8 mouse cellular contexts compared by ENCODE assay signal in genomic region chr11:52447242-52447641, GRCm38 (mm10). TPM values are rescaled to one million over a fixed set of nuclear protein-coding genes. Genes with fewer than 3 reads are reported as not detected.
A peak's percentile ranks its signal among the peaks of the same experiment; 100 is the strongest.
DNase-seq lines count a peak whose midpoint lies in the region; ATAC-seq and TF ChIP-seq lines count a peak whose summit lies in the region.

No protein-coding gene starts in this region.

- no peaks in the 10 kb centered on the region for H3K36me3 ChIP-seq in midbrain, embryonic 14.5 days (ENCODE audit: control insufficient read depth, insufficient read depth, low read length)
- no peaks in the 10 kb centered on the region for H3K36me3 ChIP-seq in midbrain, embryonic 10.5 days
- no peaks in the 10 kb centered on the region for H3K36me3 ChIP-seq in heart, adult 2 months (ENCODE audit: control insufficient read depth, insufficient read depth, low read length)
- H3K36me3 ChIP-seq in stomach, embryonic 16.5 days (ENCODE audit: control insufficient read depth, insufficient read depth, low read length), result no peaks in the 10 kb centered on the region

- no peak overlapping the region for H3K9ac ChIP-seq in midbrain, embryonic 14.5 days (replicated peaks; ENCODE audit: low read length)
- no peak overlapping the region for H3K9ac ChIP-seq in heart, adult 2 months (ENCODE audit: low read depth, low read length)
- no peak overlapping the region for H3K9ac ChIP-seq in stomach, embryonic 16.5 days (ENCODE audit: low read length)

- H3K27ac ChIP-seq in midbrain, embryonic 14.5 days (replicated peaks; ENCODE audit: low read depth, low read length), result no peak overlapping the region
- H3K27ac ChIP-seq in midbrain, embryonic 10.5 days (replicated peaks), result no peak overlapping the region
- peak overlapping the region; percentile 41 for H3K27ac ChIP-seq in heart, adult 2 months
- H3K27ac ChIP-seq in stomach, embryonic 16.5 days (ENCODE audit: low read length), result no peak overlapping the region

- no peak overlapping the region for H3K4me3 ChIP-seq in midbrain, embryonic 14.5 days (replicated peaks; ENCODE audit: low read depth, low read length)
- H3K4me3 ChIP-seq in midbrain, embryonic 10.5 days, result no peak overlapping the region
- H3K4me3 ChIP-seq in heart, adult 2 months, result no peak overlapping the region
- no peak overlapping the region for H3K4me3 ChIP-seq in stomach, embryonic 16.5 days (replicated peaks; ENCODE audit: low read length)

- no peaks in the 10 kb centered on the region for H3K4me1 ChIP-seq in midbrain, embryonic 14.5 days (ENCODE audit: control insufficient read depth, insufficient read depth, low read length)
- H3K4me1 ChIP-seq in midbrain, embryonic 10.5 days, result peaks cover 7% of the 10 kb centered on the region
- H3K4me1 ChIP-seq in heart, adult 2 months (ENCODE audit: control insufficient read depth, insufficient read depth, low read length), result no peaks in the 10 kb centered on the region; the same call in 1 of the 2 replicates
- no peaks in the 10 kb centered on the region for H3K4me1 ChIP-seq in stomach, embryonic 16.5 days (ENCODE audit: control insufficient read depth, insufficient read depth, low read length)

- no peaks in the 10 kb centered on the region for H3K27me3 ChIP-seq in midbrain, embryonic 14.5 days (ENCODE audit: control insufficient read depth, insufficient read depth, low read length)
- no peaks in the 10 kb centered on the region for H3K27me3 ChIP-seq in midbrain, embryonic 10.5 days (ENCODE audit: low read depth, poor library complexity, severe bottlenecking)
- no peaks in the 10 kb centered on the region for H3K27me3 ChIP-seq in heart, adult 2 months (ENCODE audit: control insufficient read depth, insufficient read depth, low read length)
- H3K27me3 ChIP-seq in stomach, embryonic 16.5 days (ENCODE audit: control insufficient read depth, insufficient read depth, low read length), result no peaks in the 10 kb centered on the region

- TF ChIP-seq EP300 in heart, adult 2 months (IDR thresholded peaks at IDR 0.05; ENCODE audit: insufficient read depth, low read depth, low read length), result 0 out of 2 replicates have a peak, but pooled peaks have one; percentile 48

- intact Hi-C loops in heart, adult 2 months (cut with DNase I), result no loop called here

- H3K9me3 ChIP-seq in midbrain, embryonic 14.5 days (ENCODE audit: control insufficient read depth, low read length), result no peaks in the 10 kb centered on the region
- H3K9me3 ChIP-seq in midbrain, embryonic 10.5 days (replicated peaks), result no peaks in the 10 kb centered on the region
- no peaks in the 10 kb centered on the region for H3K9me3 ChIP-seq in stomach, embryonic 16.5 days (replicated peaks; ENCODE audit: control insufficient read depth, low read length)

- WGBS in midbrain, embryonic 14.5 days, result 53% methylated on average over 4 of the region's 4 CpGs
- 70% methylated on average over 4 of the region's 4 CpGs for WGBS in midbrain, embryonic 10.5 days
- 34% methylated on average over 4 of the region's 4 CpGs for WGBS in heart, adult 2 months
- WGBS in stomach, embryonic 16.5 days, result 29% methylated on average over 4 of the region's 4 CpGs

- H3K4me2 ChIP-seq in midbrain, embryonic 14.5 days (ENCODE audit: low read length), result no peak overlapping the region
- no peak overlapping the region for H3K4me2 ChIP-seq in stomach, embryonic 16.5 days (ENCODE audit: low read depth, low read length)

- no peak for TF ChIP-seq POLR2A in heart, adult 2 months (IDR thresholded peaks at IDR 0.05; ENCODE audit: insufficient read depth, low read depth, low read length)

- no peaks in the 10 kb centered on the region for H3K79me2 ChIP-seq in heart, adult 2 months (replicated peaks; ENCODE audit: control insufficient read depth, insufficient read depth, low read length)

- ATAC-seq in midbrain, embryonic 14.5 days (ENCODE audit: low FRiP score, low TSS enrichment), result peak; percentile 24; the same call in 1 of the 2 replicates
- ATAC-seq in stomach, embryonic 16.5 days (ENCODE audit: insufficient read depth, low FRiP score), result peak; percentile 63; the same call in 1 of the 2 replicates
- ATAC-seq in granulocyte monocyte progenitor cell, adult 5-6 weeks (replicated peaks; ENCODE audit: poor library complexity, severe bottlenecking), result no peak

- TF ChIP-seq CTCF in heart, adult 2 months (IDR thresholded peaks at IDR 0.05), result no peak

- DNase-seq in midbrain, embryonic 14.5 days, result peak; percentile 63
- no peak for DNase-seq in midbrain, embryonic 10.5 days (ENCODE audit: low spot score)
- peak; percentile 20 to 26 for DNase-seq in cerebellum, adult 18-20 months
- peak; percentile 68 to 86 for DNase-seq in heart, adult 2 months
- peak; percentile 82 to 93 for DNase-seq in kidney, postnatal 25 days
- DNase-seq in right cerebral cortex, postnatal 36 days (ENCODE audit: low spot score in 2 of 2), result no peak

RNA-seq across cellular contexts. Expression of gene 9530068E07Rik, which starts 51.0 kb away (rescaled TPM):
- polyA plus RNA-seq in midbrain, embryonic 14.5 days (2014; fragmentation: Nextera tagmentation; extraction: Ambion mirVana), result 80.9 and 138 TPM in 2 replicates
- 171 and 174 TPM in 2 replicates for polyA plus RNA-seq in midbrain, embryonic 10.5 days (2016; fragmentation: Nextera tagmentation; extraction: Ambion mirVana)
- total RNA-seq in heart, adult 2 months (2021), result 10 to 100 TPM; 71.1 to 73.9 TPM
- polyA plus RNA-seq in heart, adult 2 months (2012; rRNA removed), result 96.3 and 140 TPM in 2 replicates
- polyA plus RNA-seq in stomach, embryonic 16.5 days (2015; fragmentation: Nextera tagmentation; extraction: Ambion mirVana), result 187 and 200 TPM in 2 replicates
- total RNA-seq in granulocyte monocyte progenitor cell, adult 5-6 weeks (2014; fragmentation: Nextera tagmentation), result 90.0 and 106 TPM in 2 replicates
- 82.7 and 86.4 TPM in 2 replicates for total RNA-seq in granulocyte monocyte progenitor cell, adult 5-6 weeks (2017)

Comparison
In these comparisons a context has a peak if more than half of its experiments do, and no peak if none do; other contexts are left out.
1. DNase-seq: peak in midbrain, embryonic 14.5 days (single experiment), cerebellum, adult 18-20 months (2 of 2), heart, adult 2 months (2 of 2) and kidney, postnatal 25 days (2 of 2); none in midbrain, embryonic 10.5 days (single experiment) and right cerebral cortex, postnatal 36 days (0 of 2).